Mouse (Mus musculus) embryonic facial prominence, embryonic 13.5 days (tissue): ENCODE measurements around the gene Mmachc. TPM values are rescaled to one million over a fixed set of nuclear protein-coding genes. Genes with fewer than 3 reads are reported as not detected.
"Not testable (repeated sequence)": the region's sequence is repeated elsewhere in the genome, so short reads cannot be mapped to it uniquely, and the experiment has no call there.

Source experiments
- ATAC-seq: fragments of 200-750 bp; cut with Nextera tagmentation; 2 replicates; pipeline ENCODE4 v1.8.0; 2017; ENCODE audit warnings: low read depth; ENCODE audit not compliant: insufficient number of reproducible peaks, insufficient read depth, low FRiP score, low TSS enrichment
- H3K27ac ChIP-seq: fragments of 300-500 bp; sonication (generic); 2 replicates; pipeline ENCODE4 v1.5.1; 2015; ENCODE audit warnings: moderate library complexity, mild to moderate bottlenecking, inconsistent platforms
- H3K27me3 ChIP-seq: fragments of 300-500 bp; sonication (generic); 2 replicates; pipeline ENCODE4 v1.6.1; 2015; ENCODE audit warnings: mild to moderate bottlenecking, inconsistent platforms
- H3K36me3 ChIP-seq: fragments of 300-500 bp; sonication (generic); 2 replicates; pipeline ENCODE4 v1.6.1; 2015; ENCODE audit warnings: mild to moderate bottlenecking, inconsistent platforms
- H3K4me1 ChIP-seq: fragments of 300-500 bp; sonication (generic); 2 replicates; pipeline ENCODE4 v1.6.1; 2015; ENCODE audit warnings: inconsistent platforms
- H3K4me2 ChIP-seq: fragments of 300-500 bp; sonication (generic); 2 replicates; pipeline ENCODE4 v1.6.1; 2015; ENCODE audit warnings: moderate library complexity, mild to moderate bottlenecking, inconsistent platforms
- H3K4me3 ChIP-seq: fragments of 300-500 bp; sonication (generic); 2 replicates; pipeline ENCODE4 v1.5.1; 2015; ENCODE audit warnings: mild to moderate bottlenecking, inconsistent platforms
- H3K9ac ChIP-seq: fragments of 300-500 bp; sonication (generic); 2 replicates; pipeline ENCODE4 v1.6.1; 2015; ENCODE audit warnings: mild to moderate bottlenecking, inconsistent platforms
- H3K9me3 ChIP-seq: fragments of 300-500 bp; sonication (generic); 2 replicates; pipeline ENCODE4 v1.6.1; 2016; ENCODE audit warnings: inconsistent platforms
- WGBS: fragments of 180-500 bp; shearing (Covaris S2); methylation state at CpG from one replicate; pipeline ENCODE4 v1.1.7; 2015; ENCODE audit warnings: mixed read lengths; 5-methylcytosine and 5-hydroxymethylcytosine counted together
- polyA plus RNA-seq: library from polyadenylated mRNA; unstranded; fragments of >200 nt; fragmentation: Nextera tagmentation; extraction: Ambion mirVana; gene quantifications from 2 replicates; pipeline ENCODE4 v1.2.1, GENCODE M21; 2015

The Mmachc gene
- polyA plus RNA-seq, 1 experiment from 2014 or later: 24.5 TPM

- H3K36me3 ChIP-seq: peaks cover 63% of the 10 kb centered on the region
- no peak for ATAC-seq
- no peak overlapping the region for H3K4me3 ChIP-seq
- no peaks in the 10 kb centered on the region for H3K27me3 ChIP-seq
- peaks cover 19% of the 10 kb centered on the region for H3K4me1 ChIP-seq
- H3K9me3 ChIP-seq: no peaks in the 10 kb centered on the region
- no peak overlapping the region for H3K4me2 ChIP-seq
- WGBS: 85% methylated on average over 4 of the region's 4 CpGs
- H3K27ac ChIP-seq: no peak overlapping the region
- H3K9ac ChIP-seq: no peak overlapping the region
These were observed 18.8 kb downstream of the Mmachc start for GRCm38 (mm10) chr4:116689309-116689876.

- Histone ChIP-seq H3K36me3 (peaks cover 42% of the 10 kb centered on the region), H3K9ac (peak overlapping the region; percentile 86), H3K4me1 (peaks cover 19% of the 10 kb centered on the region), H3K9me3 (no peaks in the 10 kb centered on the region), H3K4me2 (peak overlapping the region; percentile 67), H3K27ac (no peak overlapping the region), H3K27me3 (no peaks in the 10 kb centered on the region), H3K4me3 (peak overlapping the region; percentile 74)
- WGBS: 39% methylated on average over 1 of the region's 1 CpGs
- no peak for ATAC-seq
These were observed 21.2 kb downstream of the Mmachc start for GRCm38 (mm10) chr4:116687041-116687440.

GRCm38 (mm10) chr4:116685402-116686061 is 22.7 kb downstream of the Mmachc start, which contains the start of gene Prdx1:
Gene Prdx1, plus strand, starts transcription at chr4:116685544.
- Histone ChIP-seq H3K27ac (peak within 1 kb of the TSS; percentile 98), H3K4me1 (peaks cover 19% of the 10 kb centered on the region), H3K9ac (peak within 1 kb of the TSS; percentile 86), H3K27me3 (no peaks in the 10 kb centered on the region), H3K4me2 (peak within 1 kb of the TSS; percentile 67), H3K4me3 (peak within 1 kb of the TSS; percentile 74), H3K36me3 (peaks cover 28% of the 10 kb centered on the region), H3K9me3 (no peaks in the 10 kb centered on the region)
- WGBS: under 1% methylated on average over 53 of the region's 56 CpGs
- peak; percentile 94 for ATAC-seq

- H3K27me3 ChIP-seq: no peaks in the 10 kb centered on the region
- H3K36me3 ChIP-seq: peaks cover 21% of the 10 kb centered on the region
- H3K9me3 ChIP-seq: no peaks in the 10 kb centered on the region
- H3K4me2 ChIP-seq: peak overlapping the region; percentile 67
- no peak for ATAC-seq
- H3K4me1 ChIP-seq: peaks cover 19% of the 10 kb centered on the region
- WGBS: 55% methylated on average over 2 of the region's 2 CpGs
- peak overlapping the region; percentile 74 for H3K4me3 ChIP-seq
- peak overlapping the region; percentile 98 for H3K27ac ChIP-seq
- peak overlapping the region; percentile 86 for H3K9ac ChIP-seq
These were observed 23.5 kb downstream of the Mmachc start for GRCm38 (mm10) chr4:116684665-116685064.

GRCm38 (mm10) chr4:116683957-116684356 is 24.2 kb downstream of the Mmachc start:
- Histone ChIP-seq H3K36me3 (peaks cover 14% of the 10 kb centered on the region), H3K4me2 (no peak overlapping the region), H3K9me3 (no peaks in the 10 kb centered on the region), H3K4me3 (no peak overlapping the region), H3K9ac (no peak overlapping the region), H3K27ac (no peak overlapping the region), H3K27me3 (no peaks in the 10 kb centered on the region), H3K4me1 (peaks cover 14% of the 10 kb centered on the region)
- ATAC-seq: no peak
- WGBS: 88% methylated on average over 4 of the region's 4 CpGs

GRCm38 (mm10) chr4:116680521-116680920 is 27.7 kb downstream of the Mmachc start:
- not testable (repeated sequence) for H3K4me3 ChIP-seq, H3K9me3 ChIP-seq, H3K4me2 ChIP-seq, H3K27me3 ChIP-seq, H3K9ac ChIP-seq, H3K36me3 ChIP-seq, ATAC-seq, H3K4me1 ChIP-seq, H3K27ac ChIP-seq
- WGBS: 88% methylated on average over 4 of the region's 4 CpGs

- H3K27me3 ChIP-seq: no peaks in the 10 kb centered on the region
- no peak overlapping the region for H3K4me3 ChIP-seq
- 61% methylated on average over 5 of the region's 5 CpGs for WGBS
- no peak overlapping the region for H3K9ac ChIP-seq
- H3K9me3 ChIP-seq: no peaks in the 10 kb centered on the region
- H3K36me3 ChIP-seq: no peaks in the 10 kb centered on the region
- H3K27ac ChIP-seq: no peak overlapping the region
- no peaks in the 10 kb centered on the region for H3K4me1 ChIP-seq
- no peak for ATAC-seq
- no peak overlapping the region for H3K4me2 ChIP-seq
These were observed 29.1 kb downstream of the Mmachc start for GRCm38 (mm10) chr4:116679141-116679540.

GRCm38 (mm10) chr4:116677808-116678207 is 30.4 kb downstream of the Mmachc start:
- H3K4me2 ChIP-seq: no peak overlapping the region
- no peak overlapping the region for H3K27ac ChIP-seq
- 83% methylated on average over 1 of the region's 1 CpGs for WGBS
- no peak overlapping the region for H3K4me3 ChIP-seq
- no peaks in the 10 kb centered on the region for H3K36me3 ChIP-seq
- H3K4me1 ChIP-seq: no peaks in the 10 kb centered on the region
- H3K9ac ChIP-seq: no peak overlapping the region
- ATAC-seq: no peak
- H3K27me3 ChIP-seq: no peaks in the 10 kb centered on the region
- no peaks in the 10 kb centered on the region for H3K9me3 ChIP-seq

GRCm38 (mm10) chr4:116676027-116676426 is 32.2 kb downstream of the Mmachc start:
- Histone ChIP-seq H3K4me1 (no peaks in the 10 kb centered on the region), H3K9ac (no peak overlapping the region), H3K36me3 (no peaks in the 10 kb centered on the region), H3K4me3 (no peak overlapping the region), H3K27ac (no peak overlapping the region), H3K27me3 (no peaks in the 10 kb centered on the region), H3K9me3 (no peaks in the 10 kb centered on the region), H3K4me2 (no peak overlapping the region)
- no peak for ATAC-seq
- WGBS: 84% methylated on average over 3 of the region's 3 CpGs

GRCm38 (mm10) chr4:116674761-116675160 is 33.4 kb downstream of the Mmachc start:
- not testable (repeated sequence) for H3K4me1 ChIP-seq, H3K4me3 ChIP-seq, H3K27me3 ChIP-seq, H3K9me3 ChIP-seq, H3K36me3 ChIP-seq, H3K4me2 ChIP-seq, H3K9ac ChIP-seq, ATAC-seq, H3K27ac ChIP-seq
- 91% methylated on average over 6 of the region's 6 CpGs for WGBS

- Histone ChIP-seq H3K4me3 (no peak overlapping the region), H3K27ac (no peak overlapping the region), H3K4me1 (0 out of 2 replicates have a peak, but pooled peaks cover 3% of the 10 kb centered on the region), H3K9me3 (no peaks in the 10 kb centered on the region), H3K9ac (no peak overlapping the region), H3K27me3 (no peaks in the 10 kb centered on the region), H3K4me2 (no peak overlapping the region), H3K36me3 (no peaks in the 10 kb centered on the region)
- ATAC-seq: no peak
- 75% methylated on average over 2 of the region's 2 CpGs for WGBS
These were observed 35.4 kb downstream of the Mmachc start for GRCm38 (mm10) chr4:116672785-116673184.

GRCm38 (mm10) chr4:116669291-116669690 is 38.9 kb downstream of the Mmachc start:
- 56% methylated on average over 2 of the region's 2 CpGs for WGBS
- ATAC-seq: no peak
- Histone ChIP-seq H3K36me3 (no peaks in the 10 kb centered on the region), H3K4me1 (0 out of 2 replicates have a peak, but pooled peaks cover 3% of the 10 kb centered on the region), H3K27ac (no peak overlapping the region), H3K4me3 (no peak overlapping the region), H3K4me2 (no peak overlapping the region), H3K27me3 (no peaks in the 10 kb centered on the region), H3K9ac (no peak overlapping the region), H3K9me3 (no peaks in the 10 kb centered on the region)
